Mouse (Mus musculus) layer of hippocampus, adult 2 months (tissue): ENCODE measurements at regions not wholly inside any gene's neighbourhood (a gene's known extent, or its start where the extent isn't known, plus 50 kb on each side); places are given as distances from the start of the nearest gene placed in this dataset.

Source experiments
- DNase-seq, 2 experiments: peaks; one replicate each; pipeline ENCODE4 v3.0.0; 2022; ENCODE audit warnings: low spot score in 2 of 2
- H3K27ac ChIP-seq: fragments of 200-600 bp; 2 replicates; pipeline ENCODE4 v1.8.1; 2022
- H3K4me3 ChIP-seq: fragments of 200-600 bp; 2 replicates; pipeline ENCODE4 v1.8.1; 2022; ENCODE audit warnings: mild to moderate bottlenecking
- CTCF ChIP-seq: fragments of 200-600 bp; conservative IDR thresholded peaks from 2 replicates; pipeline ENCODE4 v1.8.1; 2022; ENCODE audit warnings: antibody characterized with exemption, mild to moderate bottlenecking, moderate library complexity

GRCm38 (mm10) chr3:149993199-149993598 is 1002.8 kb upstream of the Adgrl2 start:
- no peak overlapping the region for H3K27ac ChIP-seq
- no peak for DNase-seq
- no peak overlapping the region for H3K4me3 ChIP-seq
- TF ChIP-seq CTCF = peak; percentile 40

GRCm38 (mm10) chr3:149987801-149988200 is 997.4 kb upstream of the Adgrl2 start:
- no peak for TF ChIP-seq CTCF
- H3K27ac ChIP-seq = no peak overlapping the region
- H3K4me3 ChIP-seq = no peak overlapping the region
- no peak for DNase-seq

DNA sequence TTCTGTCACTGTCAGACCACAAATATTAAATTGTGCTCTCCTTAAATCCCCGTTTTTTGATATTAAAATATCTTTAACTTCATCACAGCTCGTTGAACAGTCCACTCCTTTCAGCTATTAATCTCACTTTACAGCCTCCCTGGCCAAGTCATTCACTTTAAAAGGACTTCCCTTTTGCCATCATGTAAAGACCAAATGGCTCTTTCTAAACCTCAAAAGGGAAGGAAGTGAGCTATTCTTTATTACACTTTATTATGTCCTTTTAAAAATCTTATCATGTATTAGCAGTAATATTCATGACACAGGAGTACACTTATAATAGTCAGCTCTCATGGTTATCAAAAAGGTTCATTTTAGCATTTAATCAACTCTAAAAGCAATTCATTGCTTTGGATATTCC is 966.6 kb upstream of the Adgrl2 start:
- no peak overlapping the region for H3K4me3 ChIP-seq
- H3K27ac ChIP-seq = no peak overlapping the region
- no peak for TF ChIP-seq CTCF
- DNase-seq = no peak

- Histone ChIP-seq H3K4me3 (no peak overlapping the region), H3K27ac (no peak overlapping the region)
- DNase-seq = peak in 1 of 2 experiments; percentile 6
- no peak for TF ChIP-seq CTCF
These were observed 945.8 kb upstream of the Adgrl2 start for GRCm38 (mm10) chr3:149936197-149936596.

DNA sequence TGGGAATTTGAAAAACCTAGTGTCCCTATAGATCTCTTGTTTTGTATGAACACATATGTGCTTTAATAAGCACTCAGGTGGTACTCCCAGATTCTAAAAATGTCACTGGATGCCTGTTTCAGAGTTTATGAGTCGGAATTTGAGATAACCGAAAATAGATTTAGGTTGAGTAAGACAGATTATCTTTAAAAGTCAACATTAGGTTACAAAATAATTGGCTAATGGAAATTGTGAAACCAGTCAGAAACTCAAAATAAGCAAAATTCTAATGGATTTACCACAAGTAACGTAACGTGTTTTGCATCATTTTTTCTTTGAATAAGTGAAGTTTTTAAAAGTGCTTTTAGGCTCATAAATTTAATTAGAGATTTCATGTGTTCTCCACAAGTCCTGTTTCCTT is 944.5 kb upstream of the Adgrl2 start:
- H3K27ac ChIP-seq = no peak overlapping the region
- no peak overlapping the region for H3K4me3 ChIP-seq
- DNase-seq = no peak
- TF ChIP-seq CTCF = no peak

DNA sequence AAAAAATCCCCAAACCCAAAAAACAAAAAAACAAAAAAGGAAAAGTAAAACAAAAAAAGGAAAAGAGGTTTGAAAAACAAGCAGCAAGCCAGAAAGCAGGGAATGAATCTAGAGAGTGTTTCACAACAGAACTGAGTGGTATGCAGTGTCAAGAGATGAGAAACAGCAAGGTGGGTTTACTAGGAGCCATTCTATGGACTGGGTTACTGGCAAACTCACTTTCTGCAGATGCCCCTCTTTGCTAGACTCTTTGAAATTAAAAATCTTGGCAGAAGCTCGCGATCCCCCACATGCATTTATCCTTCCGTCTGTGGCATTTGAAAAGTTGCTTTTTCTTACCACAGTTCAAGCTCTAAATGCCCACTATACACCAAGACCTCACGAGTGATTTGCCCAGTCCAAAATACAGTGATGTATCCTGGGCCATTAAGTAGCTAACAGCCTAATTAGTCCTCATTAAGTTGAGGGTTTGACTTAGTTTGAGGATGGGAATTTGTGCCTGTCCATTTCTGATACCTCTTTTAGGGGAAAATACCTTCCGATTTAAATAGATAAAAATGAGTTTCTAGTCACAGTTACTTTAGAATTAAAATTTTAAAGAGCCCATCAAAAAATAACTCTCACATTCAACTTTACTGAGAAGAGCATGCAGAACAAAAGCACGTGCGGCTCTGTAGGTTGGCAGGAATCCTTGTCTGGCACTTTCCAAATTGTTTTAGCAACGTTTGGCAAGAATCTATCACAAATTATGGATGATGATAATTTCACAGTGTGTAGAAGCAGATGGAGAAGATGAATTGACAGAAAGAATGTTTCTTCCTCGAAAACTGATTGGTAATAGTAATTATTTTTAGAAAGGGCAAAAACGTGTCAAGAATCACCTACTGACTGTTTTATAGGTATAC is 938.4 kb upstream of the Adgrl2 start:
- no peak overlapping the region for H3K27ac ChIP-seq
- H3K4me3 ChIP-seq = no peak overlapping the region
- no peak for TF ChIP-seq CTCF
- DNase-seq = peak in 1 of 2 experiments; percentile 52

- DNase-seq = no peak
- Histone ChIP-seq H3K4me3 (no peak overlapping the region), H3K27ac (no peak overlapping the region)
- no peak for TF ChIP-seq CTCF
These were observed 929.9 kb upstream of the Adgrl2 start for GRCm38 (mm10) chr3:149920206-149920605.

DNA sequence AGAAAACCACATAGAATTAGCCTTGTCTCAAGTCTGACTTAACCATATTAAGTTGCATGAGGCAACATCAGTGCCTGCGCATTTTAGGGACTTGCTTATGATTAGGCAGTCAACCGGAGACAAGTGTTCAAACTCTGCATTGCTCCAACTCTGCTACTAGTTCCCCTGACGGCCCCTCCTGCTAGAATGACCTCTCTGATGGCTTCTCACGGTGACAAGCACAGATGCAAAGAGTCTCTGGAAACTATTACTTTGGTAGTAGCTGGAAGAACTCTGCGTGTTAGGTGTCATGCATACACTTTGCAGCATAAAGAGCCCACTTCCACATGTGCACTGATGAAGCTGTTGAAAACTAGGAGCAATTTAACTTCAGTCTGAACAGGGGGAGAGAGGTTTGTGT is 927.8 kb upstream of the Adgrl2 start:
- TF ChIP-seq CTCF = no peak
- Histone ChIP-seq H3K27ac (no peak overlapping the region), H3K4me3 (no peak overlapping the region)
- no peak for DNase-seq

DNA sequence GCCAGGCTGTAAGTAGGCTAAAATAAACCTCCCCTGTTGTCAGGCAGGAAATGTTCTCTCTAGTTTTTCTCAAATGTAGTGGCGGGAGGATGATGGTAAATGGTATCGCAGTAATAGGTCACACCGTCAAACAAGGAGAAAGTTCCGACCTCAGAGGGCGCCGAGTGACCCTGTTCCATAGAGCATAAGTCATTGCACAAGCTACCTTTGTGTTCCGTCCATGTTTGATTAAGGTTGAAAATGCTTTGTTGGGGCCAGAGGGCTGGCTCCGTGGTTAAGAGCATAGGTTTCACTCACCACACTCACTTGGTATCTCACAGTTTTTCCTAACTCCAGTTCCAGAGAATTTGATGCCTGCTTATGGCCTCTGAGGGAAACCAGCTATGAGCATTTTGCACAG is 920.4 kb upstream of the Adgrl2 start:
- Histone ChIP-seq H3K27ac (no peak overlapping the region), H3K4me3 (no peak overlapping the region)
- no peak for DNase-seq
- TF ChIP-seq CTCF = no peak

GRCm38 (mm10) chr3:149901783-149902182 is 911.4 kb upstream of the Adgrl2 start:
- TF ChIP-seq CTCF = no peak
- DNase-seq = no peak
- Histone ChIP-seq H3K27ac (no peak overlapping the region), H3K4me3 (no peak overlapping the region)

DNA sequence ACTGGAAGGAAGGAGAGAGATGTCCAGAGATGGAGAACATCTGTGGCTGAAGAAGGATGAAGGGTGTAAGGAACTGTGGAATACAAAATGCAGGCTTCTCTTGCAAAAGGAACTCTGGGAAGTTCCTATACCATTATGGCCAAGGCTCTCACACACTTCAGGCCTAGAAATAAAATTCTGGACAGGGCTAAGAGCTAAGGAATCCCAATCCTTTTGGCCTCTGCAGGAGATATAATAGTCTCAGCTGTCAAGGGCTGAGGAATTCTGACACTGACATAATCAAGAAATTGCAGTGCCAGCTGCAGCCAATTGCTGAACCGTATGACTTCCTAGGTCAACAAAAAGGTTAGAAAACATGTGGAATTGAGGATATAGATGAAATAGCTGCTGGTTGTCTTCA is 886.2 kb upstream of the Adgrl2 start:
- TF ChIP-seq CTCF = no peak
- Histone ChIP-seq H3K4me3 (no peak overlapping the region), H3K27ac (no peak overlapping the region)
- no peak for DNase-seq

- DNase-seq = no peak
- Histone ChIP-seq H3K27ac (no peak overlapping the region), H3K4me3 (no peak overlapping the region)
- no peak for TF ChIP-seq CTCF
These were observed 875.6 kb upstream of the Adgrl2 start for GRCm38 (mm10) chr3:149865945-149866344.

DNA sequence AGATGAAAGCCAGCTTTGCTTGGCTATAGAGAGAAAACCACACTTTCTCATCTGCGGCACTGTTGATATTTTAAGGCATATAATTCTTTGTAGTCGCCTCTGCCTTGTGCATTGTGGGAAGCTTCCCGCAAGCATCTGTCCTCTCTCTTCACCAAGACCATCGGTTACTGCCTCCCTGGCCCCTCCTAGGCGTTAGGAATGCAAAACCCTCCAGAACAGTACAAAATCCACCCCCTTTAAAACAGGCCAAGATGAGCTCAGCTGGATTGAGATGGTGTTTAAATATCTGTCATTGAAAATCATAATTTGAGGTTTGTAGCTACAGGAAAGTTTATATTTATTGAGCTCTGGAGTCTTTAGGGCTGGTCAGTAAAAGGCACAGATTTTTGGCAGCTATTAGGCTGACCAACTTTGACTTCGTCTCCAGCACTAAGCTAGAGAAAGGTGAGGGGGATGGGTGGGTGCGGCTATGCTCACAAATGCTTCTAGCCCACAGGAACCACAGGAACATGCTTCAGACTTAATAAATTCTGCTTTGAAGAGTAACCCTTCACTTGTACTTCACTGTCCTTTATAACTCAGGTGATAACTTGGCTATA is 856.7 kb upstream of the Adgrl2 start:
- Histone ChIP-seq H3K4me3 (no peak overlapping the region), H3K27ac (no peak overlapping the region)
- DNase-seq = no peak
- TF ChIP-seq CTCF = no peak
